Mouse (Mus musculus) lung, adult 18-20 months (tissue): Measurements from ENCODE around the gene Cpa3.
A peak's percentile ranks its signal among the peaks of the same experiment; 100 is the strongest.

Experiments
- DNase-seq, 2 experiments: peaks; one replicate each; pipeline ENCODE4 v3.0.0; 2022; ENCODE audit warnings: mixed read lengths in 2 of 2

Gene Cpa3

GRCm38 (mm10) chr3:20242050-20242449 is at the start of gene Cpa3:
Cpa3 (minus strand) TSS chr3:20242181.
- DNase-seq, result no peak

DNA sequence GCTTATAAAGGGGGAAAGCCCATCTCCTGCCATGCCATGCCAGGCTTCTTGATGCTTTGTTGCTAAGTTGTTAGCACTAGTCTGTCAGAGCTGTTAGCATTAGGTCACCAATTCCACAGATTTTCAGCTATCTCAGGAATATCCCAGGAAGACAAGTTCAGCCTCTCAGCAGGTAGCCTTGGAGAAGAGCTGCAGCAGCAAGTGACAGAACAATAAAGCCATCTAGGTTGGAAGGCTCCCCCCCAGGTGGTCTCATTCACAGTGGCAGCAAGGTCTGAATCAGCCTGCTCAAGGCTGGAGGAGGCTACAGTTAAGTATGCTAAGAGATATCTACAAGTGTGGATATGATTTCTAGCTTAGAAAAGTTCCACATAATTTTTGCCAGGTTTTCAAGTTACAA is 49.4 kb upstream of the Cpa3 start:
- DNase-seq, result no peak

DNA sequence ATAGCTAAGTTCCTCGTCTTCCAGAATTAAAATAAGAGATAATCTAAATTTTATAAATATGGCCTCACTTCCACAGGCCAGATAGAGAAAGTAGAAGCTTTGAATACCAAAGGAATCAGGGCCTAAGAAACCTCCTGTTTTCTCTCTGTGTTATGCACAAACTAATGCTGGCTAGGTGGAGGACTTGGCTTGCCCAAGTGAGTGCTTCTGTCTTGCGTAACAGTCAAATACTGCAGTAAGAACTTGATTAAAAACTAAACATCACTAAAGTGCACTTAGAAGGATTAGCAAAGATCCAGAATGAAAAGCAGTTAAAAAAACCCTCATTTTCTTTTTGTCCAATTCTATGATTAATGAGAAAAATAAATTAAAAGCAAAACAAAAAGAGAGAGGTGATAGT is 46.8 kb upstream of the Cpa3 start:
- DNase-seq, result peak in 1 of 2 experiments; percentile 10

- no peak for DNase-seq
Observed at GRCm38 (mm10) chr3:20281796-20282195, 39.8 kb upstream of the Cpa3 start.

GRCm38 (mm10) chr3:20275633-20276032 is 33.7 kb upstream of the Cpa3 start, which contains the start of gene Cpb1:
Cpb1 (minus strand) TSS chr3:20275733.
- no peak for DNase-seq

DNA sequence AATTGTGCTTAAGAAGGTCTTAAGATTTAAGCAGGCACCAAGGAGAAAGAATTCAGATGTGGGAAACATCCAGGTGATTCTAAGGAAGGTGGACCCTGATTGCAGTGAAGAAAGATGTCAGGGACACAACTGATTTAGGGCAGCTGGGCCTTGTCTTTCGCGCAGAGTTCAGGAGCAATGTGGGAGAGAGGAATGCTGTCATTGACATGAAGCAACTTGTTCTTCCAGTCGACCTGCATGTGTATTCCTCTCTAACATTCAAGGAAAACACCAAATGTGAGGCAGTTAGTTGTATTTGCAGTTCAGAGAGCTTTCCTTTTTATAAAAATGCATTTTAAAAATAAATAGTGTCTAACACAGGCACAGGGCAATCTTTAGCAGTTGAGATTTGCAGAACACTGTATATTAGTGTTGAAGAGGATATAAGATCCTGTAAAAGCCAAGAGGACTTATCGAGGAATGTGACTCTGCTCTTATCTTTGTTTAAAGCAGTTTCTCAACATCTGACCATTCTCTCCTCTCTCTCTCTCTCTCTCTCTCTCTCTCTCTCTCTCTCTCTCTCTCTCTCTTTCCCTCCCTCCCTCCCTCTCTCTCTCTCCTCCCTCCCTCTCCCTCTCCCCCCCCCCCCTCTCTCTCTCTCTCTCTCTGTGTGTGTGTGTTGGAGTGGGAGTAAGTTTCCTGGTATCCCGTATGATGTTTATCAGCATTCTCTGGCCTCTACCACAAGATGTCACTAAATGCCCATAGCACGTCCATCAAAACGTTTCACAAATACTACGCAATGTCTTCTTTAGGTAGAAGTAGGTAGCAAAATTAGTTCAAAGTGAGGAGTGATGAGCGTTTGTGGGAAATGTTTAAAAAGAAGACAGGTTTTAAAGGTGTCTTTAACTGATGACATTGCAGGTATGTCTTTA is 12.8 kb upstream of the Cpa3 start:
- DNase-seq, result peak in 1 of 2 experiments; percentile 24

DNA sequence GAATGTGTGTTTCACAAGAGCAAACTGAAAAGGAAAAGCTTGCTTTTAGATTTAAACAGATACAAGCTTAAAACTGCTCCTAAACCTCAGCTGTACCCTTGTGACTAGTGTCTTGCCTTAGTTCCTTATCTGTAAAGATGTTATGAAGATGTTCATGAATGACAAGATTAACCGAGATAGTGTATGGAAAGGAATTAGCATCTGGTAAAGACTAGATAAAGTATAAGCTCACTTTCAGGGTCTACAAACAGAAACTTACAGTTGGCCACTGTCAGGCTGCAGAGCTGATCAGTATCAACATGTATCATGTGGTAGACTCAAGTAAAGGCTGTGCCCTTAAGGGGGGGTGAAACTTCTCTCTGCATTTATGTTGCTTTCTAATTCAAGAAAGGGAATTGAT is 1.9 kb upstream of the Cpa3 start:
- DNase-seq, result no peak

GRCm38 (mm10) chr3:20239741-20240140 is 2.2 kb downstream of the Cpa3 start:
- no peak for DNase-seq

DNA sequence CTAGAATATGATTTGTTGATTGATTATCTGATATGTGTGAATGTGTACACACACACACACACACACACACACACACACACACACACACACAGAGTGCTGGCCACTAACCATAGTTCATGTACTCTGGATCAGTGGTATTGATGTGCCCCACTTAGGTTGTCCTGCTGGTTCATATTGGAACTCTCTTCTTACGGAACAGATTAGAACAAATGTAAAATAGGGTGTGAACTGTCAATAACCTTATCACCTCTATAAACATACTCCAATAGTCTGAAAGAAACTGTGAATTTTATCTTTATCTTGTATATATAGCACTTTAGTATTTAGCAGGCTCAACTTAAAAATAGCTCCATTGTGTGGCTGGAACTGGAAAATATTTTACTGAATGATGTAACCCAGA is 5.0 kb downstream of the Cpa3 start:
- no peak for DNase-seq

DNA sequence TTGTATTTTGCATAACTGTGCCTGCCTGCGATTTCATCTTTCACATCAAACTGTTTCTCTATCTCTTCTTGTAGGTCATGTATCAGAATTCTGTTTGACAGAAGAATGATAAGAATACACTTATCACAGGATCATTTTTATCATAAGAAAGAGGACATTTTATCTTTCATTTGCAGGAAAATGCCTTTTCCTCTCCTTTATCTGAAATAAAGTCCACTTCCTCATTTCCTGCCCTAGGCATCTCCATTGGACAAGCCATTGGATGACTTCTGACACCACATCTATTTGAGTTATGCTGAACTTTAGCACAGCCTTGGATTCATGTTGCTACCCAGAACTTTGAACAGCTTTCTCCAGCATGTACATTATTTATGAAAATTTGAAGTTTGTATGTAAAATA is 13.0 kb downstream of the Cpa3 start:
- DNase-seq, result no peak

DNA sequence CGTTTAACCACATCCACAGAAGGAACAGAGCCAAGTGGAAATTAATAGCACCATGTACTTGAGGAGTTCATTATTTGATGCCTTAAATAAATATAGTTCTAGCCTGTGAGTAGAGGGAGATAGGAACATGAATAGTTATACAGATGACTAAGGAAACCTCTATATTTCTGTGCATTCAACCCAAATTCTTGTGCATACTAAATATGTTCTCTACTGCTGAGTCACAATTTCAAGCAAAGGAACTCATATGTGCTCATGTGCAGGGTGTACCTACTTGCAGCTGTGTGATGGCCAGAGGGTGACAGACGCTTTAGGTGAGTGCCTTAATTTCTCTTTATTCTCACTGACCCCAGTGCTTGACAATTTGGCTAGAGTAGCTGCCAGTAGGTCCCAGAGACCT is 16.6 kb downstream of the Cpa3 start:
- no peak for DNase-seq

GRCm38 (mm10) chr3:20222926-20223698 is 18.9 kb downstream of the Cpa3 start:
- DNase-seq, result no peak

GRCm38 (mm10) chr3:20222136-20222535 is 19.8 kb downstream of the Cpa3 start:
- DNase-seq, result no peak

DNA sequence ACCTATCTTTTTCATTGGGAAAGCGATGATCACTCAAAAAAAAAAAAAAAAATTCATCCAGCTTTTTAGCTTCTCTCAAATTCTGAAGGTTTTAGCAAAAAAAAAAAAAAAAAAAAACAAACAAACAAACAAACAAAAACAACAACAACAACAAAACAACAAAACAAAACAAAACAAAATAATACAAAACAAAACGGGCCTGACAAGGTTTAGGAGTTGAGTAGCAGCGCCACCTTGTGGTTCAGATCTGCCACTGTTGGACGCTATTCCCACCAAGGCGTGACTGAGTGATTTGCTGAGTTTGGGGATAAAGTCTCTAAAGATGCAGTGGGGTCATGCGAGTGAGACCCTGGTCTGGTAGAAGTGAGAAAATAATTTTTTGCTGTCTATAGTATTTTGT is 43.1 kb downstream of the Cpa3 start:
- peak; percentile 23 to 39 for DNase-seq

GRCm38 (mm10) chr3:20197878-20198277 is 44.1 kb downstream of the Cpa3 start:
- peak; percentile 26 to 34 for DNase-seq

DNA sequence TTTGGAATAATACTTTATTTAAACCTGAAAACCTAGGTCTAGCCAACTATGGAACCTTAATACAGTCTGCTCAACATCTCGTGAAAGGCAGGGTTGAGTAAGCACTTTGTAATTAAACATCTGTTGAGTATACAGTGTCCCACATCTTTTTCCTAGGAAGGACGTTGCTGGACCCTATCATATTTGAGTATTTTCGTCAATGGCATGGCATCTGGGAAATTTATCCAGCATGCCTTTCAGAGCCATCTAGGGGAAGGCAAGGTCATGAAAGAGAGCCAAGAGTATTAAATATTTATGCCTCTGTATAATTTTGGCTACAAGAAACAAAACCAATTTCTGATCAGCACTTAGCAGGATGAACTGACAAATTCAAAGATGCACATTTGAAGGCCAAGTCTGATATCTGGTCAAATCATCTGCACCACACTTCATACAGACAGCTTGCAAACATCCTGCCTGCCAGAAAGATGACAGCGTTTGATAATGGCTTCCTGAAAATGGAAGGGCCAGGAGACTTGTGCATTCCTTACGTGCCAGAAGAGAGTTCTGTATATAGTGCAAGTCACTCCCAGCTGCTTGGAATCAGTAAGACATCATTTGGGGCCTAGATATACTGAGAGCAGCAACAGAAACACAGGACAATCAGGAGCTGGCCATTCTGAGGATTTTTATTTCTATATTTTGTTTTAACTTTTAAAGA is 52.9 kb downstream of the Cpa3 start:
- DNase-seq, result peak; percentile 26 to 44

GRCm38 (mm10) chr3:20172394-20172793 is 69.6 kb downstream of the Cpa3 start:
- no peak for DNase-seq

DNA sequence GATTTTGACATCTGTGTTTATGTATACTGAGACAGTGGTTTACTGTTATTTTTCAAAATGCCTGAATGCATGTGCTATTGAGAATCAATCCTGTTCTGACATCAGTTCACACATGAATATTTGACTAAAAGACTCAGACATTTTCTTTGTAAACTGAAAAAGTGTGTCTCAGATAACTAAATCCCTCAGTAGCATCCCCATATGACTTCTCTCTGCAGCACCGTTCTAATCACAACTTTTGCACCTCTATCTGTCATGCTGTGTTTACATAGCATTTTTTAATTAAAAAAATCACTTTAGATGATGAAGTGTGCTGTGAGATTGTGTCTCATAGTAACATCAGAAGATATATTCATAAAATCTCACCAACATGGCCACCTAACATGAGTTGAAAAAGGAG is 74.5 kb downstream of the Cpa3 start:
- no peak for DNase-seq
